Mouse (Mus musculus) cortical plate, adult 2 months (tissue): ENCODE measurements around the gene Gm10128.
"Not testable (repeated sequence)": the region's sequence is repeated elsewhere in the genome, so short reads cannot be mapped to it uniquely, and the experiment has no call there.

Source experiments
- CTCF ChIP-seq: fragments of 200-500 bp; IDR thresholded peaks from 2 replicates; pipeline ENCODE4 v1.5.1; 2011; ENCODE audit warnings: mild to moderate bottlenecking, control low read depth, low read length; ENCODE audit not compliant: insufficient read depth; ENCODE audit errors: extremely low read depth
- POLR2A ChIP-seq: fragments of 200-500 bp; IDR thresholded peaks from 2 replicates; pipeline ENCODE4 v1.6.1; 2011; ENCODE audit warnings: mild to moderate bottlenecking, low read length, control low read depth; ENCODE audit not compliant: insufficient read depth; ENCODE audit errors: extremely low read depth

GRCm38 (mm10) chr14:7643872-7644271, at the start of gene Gm10128:
- not testable (repeated sequence) for TF ChIP-seq CTCF, POLR2A
